Mouse (Mus musculus) induced T-regulatory cell, adult 2 months (primary cell): ENCODE measurements around the gene 3110040M04Rik.
A peak's percentile ranks its signal among the peaks of the same experiment; 100 is the strongest.
"Not testable (repeated sequence)": the region's sequence is repeated elsewhere in the genome, so short reads cannot be mapped to it uniquely, and the experiment has no call there.

Experiments
- DNase-seq: peaks from one replicate; pipeline ENCODE4 v3.0.0-alpha.2; 2012; ENCODE audit warnings: low read depth

3110040M04Rik gene

DNA sequence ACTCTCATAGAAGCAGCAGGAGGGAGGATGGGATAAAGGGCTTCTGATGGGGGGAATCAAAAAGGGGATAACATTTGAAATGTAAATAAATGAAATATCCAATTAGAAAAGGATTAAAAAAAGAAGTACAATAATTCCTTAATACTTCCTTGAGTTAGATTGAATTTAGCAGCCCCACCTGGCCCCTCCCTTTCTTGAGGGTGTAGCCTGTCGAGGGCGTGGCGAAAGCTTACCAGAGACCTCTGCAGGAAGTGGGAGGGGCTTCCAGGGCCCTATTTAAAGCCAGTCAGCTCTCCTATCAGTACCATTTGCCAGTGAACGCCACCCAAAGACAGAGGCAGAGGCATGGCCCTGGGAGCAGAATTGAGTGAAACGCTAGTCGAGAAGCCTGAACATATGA lies at the start of gene 3110040M04Rik:
Gene 3110040M04Rik (plus strand): TSS at position 304 of the 400 bp plus-strand sequence.
- not testable (repeated sequence) for DNase-seq

- not testable (repeated sequence) for DNase-seq
Observed at GRCm38 (mm10) chr1:151154131-151154530, 49.8 kb upstream of the 3110040M04Rik start.

DNA sequence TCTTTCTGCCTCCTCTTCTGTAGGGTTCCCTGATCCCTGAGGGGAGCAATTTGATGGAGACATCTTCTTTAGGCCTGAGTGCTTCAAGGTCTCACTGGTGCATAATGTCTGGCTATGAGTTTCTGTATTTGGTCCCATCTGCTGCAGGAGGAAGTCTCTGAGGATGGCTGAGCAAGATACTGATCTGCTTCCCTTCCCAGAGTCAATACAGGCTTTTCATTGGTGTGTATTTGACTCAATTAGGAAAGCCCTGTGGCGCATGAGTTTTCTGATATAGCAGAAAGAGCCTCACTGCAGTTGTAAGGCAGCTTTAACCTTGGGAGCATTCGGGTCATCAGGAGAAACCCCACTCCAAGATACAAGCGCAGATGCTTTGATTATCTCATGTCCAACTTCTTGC lies 47.8 kb upstream of the 3110040M04Rik start:
- no peak for DNase-seq

DNA sequence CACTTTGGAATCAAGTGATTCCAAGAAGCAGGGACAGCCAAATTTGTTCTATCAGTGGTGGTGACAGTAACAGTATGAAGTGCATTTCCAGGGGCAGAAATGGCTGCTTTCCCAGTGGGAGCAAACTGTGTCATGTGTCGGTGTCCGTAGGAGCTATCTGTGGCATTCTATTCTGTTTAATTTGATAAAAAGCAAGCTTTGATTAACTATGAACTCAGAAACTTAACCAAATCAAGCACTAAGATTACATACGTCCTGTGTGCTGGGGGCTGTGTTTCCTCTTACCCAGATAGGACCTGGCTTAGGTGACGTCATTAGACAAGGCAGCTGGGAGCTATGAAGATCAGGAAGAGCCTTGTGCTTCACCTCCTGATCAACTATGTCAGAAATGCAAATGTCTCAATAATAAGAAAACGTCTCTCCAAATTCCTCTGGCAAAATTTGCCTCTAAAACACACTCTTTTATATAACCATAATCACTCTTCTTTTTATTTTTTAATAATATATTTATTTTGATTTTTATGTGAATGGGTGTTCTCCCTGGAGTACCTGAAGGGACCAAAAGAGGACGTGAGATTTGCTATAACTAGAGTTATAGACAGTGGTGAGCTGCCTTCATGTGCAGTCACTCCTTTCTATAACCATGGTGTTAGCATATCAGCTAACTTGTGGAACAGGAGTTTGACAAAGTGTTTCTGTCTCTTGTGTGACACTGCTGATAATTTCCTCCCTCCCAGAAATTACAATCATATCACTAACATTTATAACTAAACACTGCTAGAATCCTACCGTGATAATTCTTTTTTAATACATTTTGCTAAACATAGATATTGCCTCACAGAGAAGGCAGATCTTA lies 46.9 kb upstream of the 3110040M04Rik start:
- DNase-seq, result no peak

- DNase-seq, result no peak
Observed at GRCm38 (mm10) chr1:151157963-151158856, 45.7 kb upstream of the 3110040M04Rik start.

DNA sequence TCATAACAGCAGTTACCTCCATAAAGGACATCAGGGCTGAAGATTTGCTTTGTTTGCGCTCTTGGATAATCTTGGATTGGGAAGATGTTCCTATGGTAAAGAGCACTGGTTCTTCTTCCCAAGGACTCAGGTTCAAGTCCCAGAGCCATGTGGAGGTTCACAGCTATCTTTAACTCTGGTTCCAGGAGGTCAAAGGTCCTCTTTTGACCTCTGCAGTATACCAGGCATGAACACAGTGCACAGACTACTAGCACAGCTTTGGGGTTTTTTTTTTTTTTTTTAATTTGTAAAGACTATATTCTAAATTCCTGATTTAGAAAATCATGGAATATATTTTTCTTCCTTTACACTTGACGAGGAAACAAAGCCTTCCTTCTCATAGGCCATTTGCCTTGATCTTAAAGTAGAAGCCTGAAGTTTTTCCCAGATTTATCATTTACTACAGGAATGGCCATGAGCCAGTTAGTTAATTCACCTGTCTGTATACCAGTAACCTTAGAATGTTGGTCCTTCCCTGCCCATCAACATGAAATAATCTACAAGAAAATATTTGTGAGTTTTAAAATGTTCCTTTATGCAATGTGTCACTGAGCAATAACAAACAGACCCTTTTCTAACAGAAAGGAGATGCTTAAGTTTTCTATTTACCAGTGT lies 44.9 kb upstream of the 3110040M04Rik start:
- no peak for DNase-seq

- DNase-seq, result no peak
Observed at GRCm38 (mm10) chr1:151166031-151166430, 37.9 kb upstream of the 3110040M04Rik start.

DNA sequence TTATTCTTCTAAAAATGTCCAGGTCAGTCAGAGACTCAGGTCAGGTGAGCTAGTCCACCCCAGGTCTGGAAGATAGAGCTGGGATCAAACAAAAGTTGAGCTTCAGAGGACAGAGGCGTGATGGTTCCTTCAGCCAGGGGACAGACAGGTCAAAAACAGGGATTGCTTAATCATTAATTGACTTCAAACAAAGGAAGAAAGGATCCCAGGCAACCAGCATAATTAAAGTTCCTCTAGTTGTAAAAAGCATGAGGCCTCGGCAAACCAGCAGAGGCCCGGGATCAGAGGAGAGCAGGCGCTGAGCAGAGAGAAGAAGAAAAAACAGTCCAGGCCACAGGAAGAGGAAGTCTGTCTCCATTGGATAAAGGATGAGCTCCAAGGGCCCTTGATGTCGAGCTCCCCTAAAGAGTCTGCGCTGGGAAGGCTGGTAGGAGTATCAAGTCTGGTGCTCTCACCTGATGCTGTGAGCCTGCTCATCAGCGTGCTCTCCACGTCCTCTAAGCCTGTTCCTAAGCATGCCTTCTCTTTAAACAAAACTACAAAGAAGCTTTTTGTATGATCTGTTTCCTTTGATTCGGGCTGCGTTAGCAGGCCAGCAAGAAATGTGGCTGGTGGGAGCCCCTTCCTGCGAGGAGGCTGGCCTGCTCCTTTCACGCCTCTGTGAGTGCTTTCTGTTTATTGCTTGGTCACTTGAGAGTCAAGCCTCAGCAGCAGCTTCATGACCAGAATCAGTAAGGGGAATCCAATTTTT lies 36.4 kb upstream of the 3110040M04Rik start:
- DNase-seq, result no peak

- DNase-seq, result no peak
Observed at GRCm38 (mm10) chr1:151168637-151169036, 35.3 kb upstream of the 3110040M04Rik start.

DNA sequence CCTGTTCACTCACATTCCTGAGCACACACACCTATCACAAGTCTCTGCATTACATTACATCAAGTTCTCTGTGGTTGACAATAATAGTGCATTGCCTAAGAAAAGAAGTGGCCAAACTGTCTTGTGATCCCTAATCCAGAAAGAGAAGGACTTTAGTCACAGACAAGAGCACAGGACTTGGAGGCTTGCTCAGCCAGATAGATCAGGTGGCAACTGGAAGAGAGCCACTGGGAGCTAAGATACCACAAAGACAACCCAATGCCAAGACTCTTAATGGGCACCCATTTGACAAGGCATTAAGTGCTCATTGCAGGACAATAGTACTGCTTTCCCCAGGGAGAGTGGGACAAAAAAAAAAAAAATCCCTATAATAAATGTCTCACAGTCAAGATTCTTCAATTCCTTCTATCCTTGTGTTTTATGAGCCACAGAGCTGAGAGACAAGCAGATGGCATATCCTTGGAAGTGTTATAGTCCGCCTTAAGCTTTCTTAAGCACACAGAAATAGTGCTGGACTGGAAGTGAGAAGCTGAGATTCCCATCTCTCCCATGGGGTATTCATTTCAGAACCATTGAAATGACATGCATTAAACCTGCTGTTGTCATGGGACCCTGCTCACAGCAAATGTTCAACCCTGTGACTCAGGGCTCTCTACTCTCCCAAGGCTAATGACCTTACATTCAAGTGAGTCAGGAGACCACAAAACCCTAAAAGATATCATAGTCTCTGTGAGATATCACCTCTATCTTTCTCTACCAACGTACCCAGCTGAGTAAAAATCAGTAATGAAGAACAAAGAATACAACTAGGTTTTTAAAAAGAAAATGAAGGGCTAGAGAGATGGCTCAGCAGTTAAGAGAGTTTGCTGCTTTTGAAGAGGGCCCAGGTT lies 32.1 kb upstream of the 3110040M04Rik start:
- DNase-seq, result no peak

GRCm38 (mm10) chr1:151177030-151177936 lies 26.6 kb upstream of the 3110040M04Rik start:
- peak; percentile 80 for DNase-seq

- no peak for DNase-seq
Observed at GRCm38 (mm10) chr1:151177937-151178271, 26.0 kb upstream of the 3110040M04Rik start.

DNA sequence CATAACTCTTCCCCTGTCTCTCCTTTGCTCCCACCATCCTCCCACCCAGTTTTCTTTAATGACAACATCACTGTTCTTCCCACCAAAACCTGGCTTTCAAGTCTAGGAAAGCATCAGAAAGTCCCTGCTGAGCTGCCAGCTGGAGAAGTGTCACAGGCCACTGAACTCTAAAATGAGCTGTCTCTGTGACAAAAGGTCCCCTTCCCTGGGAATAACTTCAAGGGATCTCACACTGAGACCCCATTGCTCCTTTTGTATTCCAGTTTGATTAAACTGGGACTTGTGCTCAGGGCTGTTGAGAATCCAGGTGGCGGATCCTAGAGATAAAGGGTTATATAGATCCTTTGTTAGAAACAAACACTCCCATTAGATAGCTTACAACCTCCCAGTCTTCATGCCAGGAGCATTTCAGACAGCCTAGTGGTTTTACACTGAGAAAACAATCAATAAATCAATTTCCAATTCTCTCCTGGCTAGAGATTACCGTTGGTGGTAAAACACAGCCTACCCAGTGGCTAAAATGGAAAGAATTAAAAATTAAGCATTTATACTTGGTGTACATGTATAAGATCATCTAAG lies 25.3 kb upstream of the 3110040M04Rik start:
- DNase-seq, result no peak

GRCm38 (mm10) chr1:151180167-151180566 lies 23.8 kb upstream of the 3110040M04Rik start:
- DNase-seq, result no peak

DNA sequence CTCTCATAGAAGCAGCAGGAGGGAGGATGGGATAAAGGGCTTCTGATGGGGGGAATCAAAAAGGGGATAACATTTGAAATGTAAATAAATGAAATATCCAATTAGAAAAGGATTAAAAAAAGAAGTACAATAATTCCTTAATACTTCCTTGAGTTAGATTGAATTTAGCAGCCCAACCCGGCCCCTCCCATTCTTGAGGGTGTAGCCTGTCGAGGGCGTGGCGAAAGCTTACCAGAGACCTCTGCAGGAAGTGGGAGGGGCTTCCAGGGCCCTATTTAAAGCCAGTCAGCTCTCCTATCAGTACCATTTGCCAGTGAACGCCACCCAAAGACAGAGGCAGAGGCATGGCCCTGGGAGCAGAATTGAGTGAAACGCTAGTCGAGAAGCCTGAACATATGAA lies 21.7 kb upstream of the 3110040M04Rik start, which contains the start of gene Gm47985:
Gene Gm47985 (plus strand): TSS at position 272 of the 400 bp plus-strand sequence.
- not testable (repeated sequence) for DNase-seq

- DNase-seq, result not testable (repeated sequence)
Observed at GRCm38 (mm10) chr1:151186186-151186585, 17.7 kb upstream of the 3110040M04Rik start.

DNA sequence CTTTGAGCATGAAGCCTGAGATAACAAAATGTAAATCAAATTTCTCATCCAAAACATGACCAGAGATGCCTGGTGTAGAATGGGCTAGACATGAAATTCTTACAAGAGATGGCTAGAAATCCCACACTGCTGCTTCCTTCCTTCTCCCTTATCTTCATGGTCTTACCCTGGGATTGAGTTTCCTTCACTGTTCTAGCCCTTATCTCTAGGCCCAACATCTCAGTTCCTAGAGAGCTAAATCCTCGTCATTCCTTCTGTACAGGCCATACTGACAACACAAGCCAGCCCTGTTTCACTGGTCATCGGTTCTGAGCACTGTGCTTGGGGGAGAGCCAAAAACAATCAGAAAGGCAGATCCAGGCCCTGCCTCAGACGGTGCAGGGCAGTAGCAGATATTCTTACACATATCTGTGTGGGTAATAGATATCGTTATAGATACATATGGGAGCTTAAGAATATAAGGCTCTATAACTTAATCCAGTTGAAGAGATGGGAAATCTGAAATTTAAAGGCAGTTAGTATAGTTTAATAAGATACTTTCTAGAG lies 17.0 kb upstream of the 3110040M04Rik start:
- not testable (repeated sequence) for DNase-seq

DNA sequence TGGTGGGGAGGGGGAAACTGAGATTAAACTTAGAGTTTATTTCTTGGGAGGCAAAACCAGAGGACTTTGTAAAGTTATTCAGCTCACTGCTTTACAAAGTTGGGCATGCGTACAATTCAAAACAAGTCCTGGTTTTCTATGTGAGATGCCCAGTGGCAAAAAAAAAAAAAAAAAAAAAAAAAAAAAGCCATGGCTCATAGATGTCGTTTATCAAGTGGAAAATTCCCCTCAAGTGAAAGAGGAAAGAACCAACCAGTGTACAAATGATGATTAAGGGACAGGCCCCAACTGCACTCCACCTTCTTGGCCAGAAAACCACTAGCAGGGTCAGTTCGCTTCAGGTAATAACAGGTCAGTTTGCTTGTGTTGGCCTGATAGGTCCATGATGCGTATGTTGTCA lies 15.5 kb upstream of the 3110040M04Rik start:
- no peak for DNase-seq

DNA sequence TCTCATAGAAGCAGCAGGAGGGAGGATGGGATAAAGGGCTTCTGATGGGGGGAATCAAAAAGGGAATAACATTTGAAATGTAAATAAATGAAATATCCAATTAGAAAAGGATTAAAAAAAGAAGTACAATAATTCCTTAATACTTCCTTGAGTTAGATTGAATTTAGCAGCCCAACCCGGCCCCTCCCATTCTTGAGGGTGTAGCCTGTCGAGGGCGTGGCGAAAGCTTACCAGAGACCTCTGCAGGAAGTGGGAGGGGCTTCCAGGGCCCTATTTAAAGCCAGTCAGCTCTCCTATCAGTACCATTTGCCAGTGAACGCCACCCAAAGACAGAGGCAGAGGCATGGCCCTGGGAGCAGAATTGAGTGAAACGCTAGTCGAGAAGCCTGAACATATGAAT lies 11.8 kb upstream of the 3110040M04Rik start, which contains the start of gene Gm8947:
Gene Gm8947 (plus strand): TSS at position 302 of the 400 bp plus-strand sequence.
- DNase-seq, result not testable (repeated sequence)
